Mouse (Mus musculus) forebrain, embryonic 11.5 days (tissue): Measurements from ENCODE around the gene Olfr1234. TPM values are rescaled to one million over a fixed set of nuclear protein-coding genes. Genes with fewer than 3 reads are reported as not detected.

Source experiments
- ATAC-seq: fragments of 200-750 bp; cut with Nextera tagmentation; replicated peaks from 2 replicates; pipeline ENCODE4 v1.8.0; 2017; ENCODE audit warnings: moderate TSS enrichment; ENCODE audit not compliant: low FRiP score
- DNase-seq: peaks from one replicate; pipeline ENCODE4 v3.0.0-alpha.2; 2017; ENCODE audit warnings: low spot score
- H3K27ac ChIP-seq: fragments of 300-500 bp; sonication (generic); 2 replicates; pipeline ENCODE4 v1.5.1; 2014; ENCODE audit warnings: low read depth, low read length
- H3K27me3 ChIP-seq: fragments of 300-500 bp; sonication (generic); 2 replicates; pipeline ENCODE4 v1.6.1; 2014; ENCODE audit warnings: mild to moderate bottlenecking, low read length, mixed read lengths; ENCODE audit not compliant: control insufficient read depth, insufficient read depth
- H3K36me3 ChIP-seq: fragments of 300-500 bp; sonication (generic); 2 replicates; pipeline ENCODE4 v1.6.1; 2014; ENCODE audit warnings: mild to moderate bottlenecking, low read length, moderate library complexity, mixed read lengths; ENCODE audit not compliant: control insufficient read depth, insufficient read depth
- H3K4me1 ChIP-seq: fragments of 300-500 bp; sonication (generic); replicated peaks from 2 replicates; pipeline ENCODE4 v1.6.1; 2014; ENCODE audit warnings: low read length, mixed read lengths; ENCODE audit not compliant: control insufficient read depth, insufficient read depth
- H3K4me2 ChIP-seq: fragments of 300-500 bp; sonication (generic); 2 replicates; pipeline ENCODE4 v1.6.1; 2014; ENCODE audit warnings: low read depth, mild to moderate bottlenecking, low read length, moderate library complexity, mixed read lengths; ENCODE audit not compliant: severe bottlenecking
- H3K4me3 ChIP-seq: fragments of 300-500 bp; sonication (generic); 2 replicates; pipeline ENCODE4 v1.5.1; 2014; ENCODE audit warnings: low read depth, low read length
- H3K9ac ChIP-seq: fragments of 300-500 bp; sonication (generic); 2 replicates; pipeline ENCODE4 v1.6.1; 2014; ENCODE audit warnings: low read length
- H3K9me3 ChIP-seq: fragments of 300-500 bp; sonication (generic); 2 replicates; pipeline ENCODE4 v1.6.1; 2016; ENCODE audit warnings: low read length, mixed read lengths; ENCODE audit not compliant: control insufficient read depth
- WGBS: fragments of 180-500 bp; shearing (Covaris S2); extraction: QIAGEN DNeasy Blood & Tissue Kit; methylation state at CpG from one replicate; pipeline ENCODE4 v1.1.7; 2014; 5-methylcytosine and 5-hydroxymethylcytosine counted together
- polyA plus RNA-seq: library from polyadenylated mRNA; unstranded; fragments of >200 nt; fragmentation: Nextera tagmentation; extraction: Ambion mirVana; gene quantifications from 2 replicates; pipeline ENCODE4 v1.2.1, GENCODE M21; 2014

The Olfr1234 gene
- polyA plus RNA-seq: not detected in 2 replicates

DNA sequence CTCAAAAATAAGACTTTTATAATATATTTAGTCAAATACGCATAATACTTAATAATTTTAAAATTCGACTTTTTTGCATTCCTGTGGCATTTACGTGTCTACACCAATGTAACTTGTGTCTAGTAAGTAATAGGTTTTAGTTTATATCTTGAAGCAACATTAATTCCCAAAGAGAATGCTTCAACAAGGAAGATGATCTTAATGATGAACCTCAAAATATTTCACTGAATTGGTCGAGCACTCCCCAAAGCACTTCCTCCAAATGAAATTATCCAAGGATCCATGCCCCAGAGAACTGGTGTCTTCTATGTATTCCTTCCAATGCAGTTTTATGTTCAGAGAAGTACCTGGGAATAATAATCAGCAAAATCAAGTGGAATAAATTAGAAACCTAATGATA, at the start of gene Olfr1234:
TSS of gene Olfr1234 (minus strand) at position 101 of the 400 bp plus-strand sequence.
- no peaks in the 10 kb centered on the region for H3K27me3 ChIP-seq
- WGBS: 89% methylated on average over 4 of the region's 4 CpGs
- H3K4me2 ChIP-seq: no peak within 1 kb of the TSS
- no peak within 1 kb of the TSS for H3K9ac ChIP-seq
- H3K9me3 ChIP-seq: no peaks in the 10 kb centered on the region
- DNase-seq (no peak), ATAC-seq (no peak)
- H3K36me3 ChIP-seq: no peaks in the 10 kb centered on the region
- H3K27ac ChIP-seq: no peak within 1 kb of the TSS
- H3K4me1 ChIP-seq: no peaks in the 10 kb centered on the region
- no peak within 1 kb of the TSS for H3K4me3 ChIP-seq

- Histone ChIP-seq H3K4me3 (no peak within 1 kb of the TSS), H3K4me2 (no peak within 1 kb of the TSS), H3K27me3 (no peaks in the 10 kb centered on the region), H3K9me3 (no peaks in the 10 kb centered on the region), H3K4me1 (no peaks in the 10 kb centered on the region), H3K9ac (no peak within 1 kb of the TSS), H3K36me3 (no peaks in the 10 kb centered on the region), H3K27ac (no peak within 1 kb of the TSS)
- 97% methylated on average over 2 of the region's 2 CpGs for WGBS
- DNase-seq (no peak), ATAC-seq (no peak)
Measured at GRCm38 (mm10) chr2:89409576-89409975, 44.9 kb upstream of the Olfr1234 start, which contains the start of gene Olfr1238. Olfr1238 (minus strand) TSS chr2:89409676.

DNA sequence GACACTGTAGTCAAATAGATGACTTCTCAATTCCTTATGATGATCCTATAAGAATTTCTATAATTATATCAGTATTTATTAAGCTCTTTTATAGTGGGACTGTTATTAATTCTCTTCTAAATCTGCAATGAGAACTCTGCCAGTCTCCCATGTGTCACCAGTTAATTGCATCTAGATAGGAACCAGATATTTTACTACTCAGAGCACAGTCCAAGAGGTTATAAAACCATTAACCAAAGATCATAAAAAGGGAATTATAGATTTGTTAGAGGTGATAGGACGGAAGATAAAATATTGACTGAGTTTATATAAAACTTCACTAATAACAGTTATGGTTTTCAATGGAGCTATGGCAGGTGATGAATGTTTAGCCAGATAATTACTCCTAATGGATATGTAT, 36.2 kb upstream of the Olfr1234 start:
- Histone ChIP-seq H3K4me2 (no peak overlapping the region), H3K9me3 (no peaks in the 10 kb centered on the region), H3K4me1 (no peaks in the 10 kb centered on the region), H3K27ac (no peak overlapping the region), H3K9ac (no peak overlapping the region), H3K36me3 (no peaks in the 10 kb centered on the region), H3K4me3 (no peak overlapping the region), H3K27me3 (no peaks in the 10 kb centered on the region)
- ATAC-seq: no peak
- no peak for DNase-seq
- WGBS: 89% methylated on average over 1 of the region's 1 CpGs

DNA sequence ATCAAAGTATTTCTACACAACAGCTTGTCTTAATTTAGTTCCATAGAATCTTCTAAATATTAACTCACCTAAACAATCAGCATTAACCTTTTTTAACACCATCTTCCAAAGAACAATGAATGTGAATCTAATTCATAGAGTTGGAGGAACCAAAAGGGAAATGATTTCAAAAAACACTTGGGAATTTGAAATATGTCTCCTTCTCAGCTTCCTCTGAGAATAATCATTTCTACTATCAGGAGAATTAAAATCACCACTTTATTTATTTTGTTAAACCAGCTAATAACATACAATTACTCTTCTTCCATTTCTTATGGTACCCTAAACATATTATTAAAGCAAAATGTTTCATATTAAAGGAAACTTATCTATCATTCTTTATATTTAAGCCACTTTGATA, 22.4 kb downstream of the Olfr1234 start, which contains the start of gene Olfr1233:
TSS of gene Olfr1233 (minus strand) at position 101 of the 400 bp plus-strand sequence.
- Histone ChIP-seq H3K27ac (no peak within 1 kb of the TSS), H3K4me1 (no peaks in the 10 kb centered on the region), H3K27me3 (no peaks in the 10 kb centered on the region), H3K4me2 (no peak within 1 kb of the TSS), H3K9me3 (no peaks in the 10 kb centered on the region), H3K4me3 (no peak within 1 kb of the TSS), H3K9ac (no peak within 1 kb of the TSS), H3K36me3 (no peaks in the 10 kb centered on the region)
- ATAC-seq (no peak), DNase-seq (no peak)

- Histone ChIP-seq H3K4me2 (no peak within 1 kb of the TSS), H3K9ac (no peak within 1 kb of the TSS), H3K9me3 (no peaks in the 10 kb centered on the region), H3K4me1 (no peaks in the 10 kb centered on the region), H3K27ac (no peak within 1 kb of the TSS), H3K4me3 (no peak within 1 kb of the TSS), H3K27me3 (no peaks in the 10 kb centered on the region), H3K36me3 (no peaks in the 10 kb centered on the region)
- ATAC-seq: no peak
- DNase-seq: no peak
Measured at GRCm38 (mm10) chr2:89329575-89329974, 35.1 kb downstream of the Olfr1234 start, which contains the start of gene Olfr1232. Olfr1232 (minus strand) TSS chr2:89329675.

Other genes starting within 250 kb of the Olfr1234 start
- gene Olfr1221, start 247.6 kb downstream of the Olfr1234 start, polyA plus RNA-seq: not detected in 2 replicates
- not detected in 2 replicates for gene Olfr1222, start 231.8 kb downstream of the Olfr1234 start, polyA plus RNA-seq
- not detected in 2 replicates for gene Olfr1223, start 213.3 kb downstream of the Olfr1234 start, polyA plus RNA-seq
- not detected in 2 replicates for gene Olfr1224-ps1, start 200.8 kb downstream of the Olfr1234 start, polyA plus RNA-seq
- gene Olfr1225, start 190.2 kb downstream of the Olfr1234 start, polyA plus RNA-seq: not detected in 2 replicates
- gene Olfr1226, start 164.8 kb downstream of the Olfr1234 start, polyA plus RNA-seq: not detected in 2 replicates
- gene Olfr1228, start 110.8 kb downstream of the Olfr1234 start, polyA plus RNA-seq: not detected in 2 replicates
- gene Olfr1229, start 76.9 kb downstream of the Olfr1234 start, polyA plus RNA-seq: not detected in 2 replicates
- not detected in 2 replicates for gene Olfr1230, start 67.6 kb downstream of the Olfr1234 start, polyA plus RNA-seq
- gene Olfr1231, start 57.8 kb downstream of the Olfr1234 start, polyA plus RNA-seq: not detected in 2 replicates
- gene Olfr1232, start 35.2 kb downstream of the Olfr1234 start, polyA plus RNA-seq: not detected in 2 replicates
- not detected in 2 replicates for gene Olfr1233, start 22.5 kb downstream of the Olfr1234 start, polyA plus RNA-seq
- gene Olfr1238, start 44.8 kb upstream of the Olfr1234 start, polyA plus RNA-seq: not detected in 2 replicates
- gene Olfr1239, start 55.5 kb upstream of the Olfr1234 start, polyA plus RNA-seq: not detected in 2 replicates
- gene Olfr1240, start 78.1 kb upstream of the Olfr1234 start, polyA plus RNA-seq: not detected in 2 replicates
- not detected in 2 replicates for gene Olfr1241, start 122.3 kb upstream of the Olfr1234 start, polyA plus RNA-seq
- gene Olfr1242, start 133.5 kb upstream of the Olfr1234 start, polyA plus RNA-seq: not detected in 2 replicates
- gene Olfr1243, start 166.6 kb upstream of the Olfr1234 start, polyA plus RNA-seq: not detected in 2 replicates
- not detected in 2 replicates for gene Olfr1245, start 213.6 kb upstream of the Olfr1234 start, polyA plus RNA-seq
- gene Olfr1246, start 228.3 kb upstream of the Olfr1234 start, polyA plus RNA-seq: not detected in 2 replicates
- gene Olfr1247, start 249.3 kb upstream of the Olfr1234 start, polyA plus RNA-seq: not detected in 2 replicates